Mouse (Mus musculus): ENCODE results near the gene Sertad1. TPM values are rescaled to one million over a fixed set of nuclear protein-coding genes. Genes with fewer than 3 reads are reported as not detected.
A peak's percentile ranks its signal among the peaks of the same experiment; 100 is the strongest.
"Not testable (repeated sequence)": the region's sequence is repeated elsewhere in the genome, so short reads cannot be mapped to it uniquely, and the experiment has no call there.

The Sertad1 gene
- polyA plus RNA-seq, 1 experiment from 2014 or later, result 39.3 TPM

- ATAC-seq (ENCODE audit: insufficient read depth), result peak; percentile 82
- Histone ChIP-seq H3K4me1 (ENCODE audit: insufficient read depth) (peaks cover 6% of the 10 kb centered on the region), H3K4me2 (peak overlapping the region; percentile 55), H3K9me3 (ENCODE audit: low read depth, low read length) (no peaks in the 10 kb centered on the region), H3K27ac (ENCODE audit: low read depth) (peak overlapping the region; percentile 85), H3K27me3 (ENCODE audit: insufficient read depth, low read length) (no peaks in the 10 kb centered on the region), H3K36me3 (ENCODE audit: insufficient read depth) (peaks cover 9% of the 10 kb centered on the region), H3K4me3 (ENCODE audit: low read depth, low read length) (peak overlapping the region; percentile 31), H3K9ac (peak overlapping the region; percentile 49)
- under 1% methylated on average over 32 of the region's 33 CpGs for WGBS
- DNase-seq, result peak; percentile 95
- TF ChIP-seq CTCF (IDR thresholded peaks at IDR 0.05; ENCODE audit: low read depth), result peak; percentile 66
These were observed 4.0 kb downstream of the Sertad1 start for GRCm38 (mm10) chr7:27490543-27491329.

DNA sequence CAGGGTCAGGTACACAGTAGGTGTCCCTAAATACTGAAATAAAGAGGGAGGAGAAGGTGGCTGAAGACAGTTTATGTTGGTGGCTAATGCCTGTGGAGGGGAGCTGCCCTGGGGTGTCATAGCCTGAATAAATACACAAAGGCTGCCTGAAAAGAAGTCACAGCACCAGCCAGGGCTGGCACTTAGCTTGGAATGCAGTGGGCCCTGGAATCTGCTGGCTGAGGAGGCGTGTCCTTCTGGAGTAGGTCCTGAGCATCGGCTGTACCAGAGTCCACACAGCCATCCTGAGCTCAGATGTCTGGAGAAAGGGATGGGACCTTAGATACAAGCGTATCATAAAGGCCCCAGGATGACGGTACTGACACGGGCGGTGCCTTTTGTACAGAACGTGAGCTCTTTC is 5.1 kb downstream of the Sertad1 start:
- H3K9me3 ChIP-seq (ENCODE audit: low read depth, low read length), result no peaks in the 10 kb centered on the region
- no peak overlapping the region for H3K9ac ChIP-seq
- H3K4me1 ChIP-seq (ENCODE audit: insufficient read depth), result peaks cover 6% of the 10 kb centered on the region
- H3K27me3 ChIP-seq (ENCODE audit: insufficient read depth, low read length), result no peaks in the 10 kb centered on the region
- peak overlapping the region; percentile 85 for H3K27ac ChIP-seq (ENCODE audit: low read depth)
- 59% methylated on average over 7 of the region's 7 CpGs for WGBS
- no peak overlapping the region for H3K4me3 ChIP-seq (ENCODE audit: low read depth, low read length)
- DNase-seq, result peak; percentile 63
- no peak for TF ChIP-seq CTCF (IDR thresholded peaks at IDR 0.05; ENCODE audit: low read depth)
- H3K4me2 ChIP-seq, result peak overlapping the region; percentile 55; the same call in 1 of the 2 replicates
- peaks cover 9% of the 10 kb centered on the region for H3K36me3 ChIP-seq (ENCODE audit: insufficient read depth)
- no peak for ATAC-seq (ENCODE audit: insufficient read depth)

- H3K4me1 ChIP-seq (ENCODE audit: insufficient read depth), result peaks cover 6% of the 10 kb centered on the region
- H3K36me3 ChIP-seq (ENCODE audit: insufficient read depth), result peaks cover 9% of the 10 kb centered on the region
- no peak overlapping the region for H3K4me2 ChIP-seq
- H3K4me3 ChIP-seq (ENCODE audit: low read depth, low read length), result no peak overlapping the region
- H3K27ac ChIP-seq (ENCODE audit: low read depth), result no peak overlapping the region
- H3K9me3 ChIP-seq (ENCODE audit: low read depth, low read length), result no peaks in the 10 kb centered on the region
- H3K9ac ChIP-seq, result no peak overlapping the region
- DNase-seq (no peak), ATAC-seq (ENCODE audit: insufficient read depth) (no peak)
- H3K27me3 ChIP-seq (ENCODE audit: insufficient read depth, low read length), result no peaks in the 10 kb centered on the region
- TF ChIP-seq CTCF (IDR thresholded peaks at IDR 0.05; ENCODE audit: low read depth), result no peak
- WGBS, result 51% methylated on average over 3 of the region's 3 CpGs
These were observed 6.3 kb downstream of the Sertad1 start for GRCm38 (mm10) chr7:27493022-27493421.

DNA sequence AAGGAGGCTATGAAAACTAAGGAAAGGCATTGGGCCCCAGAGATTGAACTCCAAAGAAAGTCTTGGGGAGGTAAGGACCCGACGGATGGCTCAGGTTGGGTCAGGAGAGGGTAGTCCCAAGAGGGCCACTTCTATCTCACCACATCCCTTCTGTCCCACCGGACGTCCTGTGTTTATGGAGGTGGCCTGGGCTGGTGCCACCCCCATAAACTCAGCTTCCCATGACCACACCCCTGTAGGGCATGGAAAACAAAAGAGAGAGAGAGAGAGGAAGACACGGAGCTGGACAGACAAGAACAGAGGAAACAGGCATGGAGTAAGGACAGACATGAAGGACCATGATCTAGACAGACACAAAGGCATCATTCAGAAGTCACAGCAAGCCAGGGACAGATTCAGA is 6.7 kb downstream of the Sertad1 start:
- no peak overlapping the region for H3K9ac ChIP-seq
- no peak for TF ChIP-seq CTCF (IDR thresholded peaks at IDR 0.05; ENCODE audit: low read depth)
- DNase-seq, result no peak
- no peak for ATAC-seq (ENCODE audit: insufficient read depth)
- peak overlapping the region; percentile 31; the same call in 1 of the 2 replicates for H3K27ac ChIP-seq (ENCODE audit: low read depth)
- no peaks in the 10 kb centered on the region for H3K27me3 ChIP-seq (ENCODE audit: insufficient read depth, low read length)
- 78% methylated on average over 5 of the region's 5 CpGs for WGBS
- H3K9me3 ChIP-seq (ENCODE audit: low read depth, low read length), result no peaks in the 10 kb centered on the region
- H3K4me2 ChIP-seq, result no peak overlapping the region
- H3K4me1 ChIP-seq (ENCODE audit: insufficient read depth), result peaks cover 3% of the 10 kb centered on the region
- H3K4me3 ChIP-seq (ENCODE audit: low read depth, low read length), result no peak overlapping the region
- H3K36me3 ChIP-seq (ENCODE audit: insufficient read depth), result peaks cover 9% of the 10 kb centered on the region

DNA sequence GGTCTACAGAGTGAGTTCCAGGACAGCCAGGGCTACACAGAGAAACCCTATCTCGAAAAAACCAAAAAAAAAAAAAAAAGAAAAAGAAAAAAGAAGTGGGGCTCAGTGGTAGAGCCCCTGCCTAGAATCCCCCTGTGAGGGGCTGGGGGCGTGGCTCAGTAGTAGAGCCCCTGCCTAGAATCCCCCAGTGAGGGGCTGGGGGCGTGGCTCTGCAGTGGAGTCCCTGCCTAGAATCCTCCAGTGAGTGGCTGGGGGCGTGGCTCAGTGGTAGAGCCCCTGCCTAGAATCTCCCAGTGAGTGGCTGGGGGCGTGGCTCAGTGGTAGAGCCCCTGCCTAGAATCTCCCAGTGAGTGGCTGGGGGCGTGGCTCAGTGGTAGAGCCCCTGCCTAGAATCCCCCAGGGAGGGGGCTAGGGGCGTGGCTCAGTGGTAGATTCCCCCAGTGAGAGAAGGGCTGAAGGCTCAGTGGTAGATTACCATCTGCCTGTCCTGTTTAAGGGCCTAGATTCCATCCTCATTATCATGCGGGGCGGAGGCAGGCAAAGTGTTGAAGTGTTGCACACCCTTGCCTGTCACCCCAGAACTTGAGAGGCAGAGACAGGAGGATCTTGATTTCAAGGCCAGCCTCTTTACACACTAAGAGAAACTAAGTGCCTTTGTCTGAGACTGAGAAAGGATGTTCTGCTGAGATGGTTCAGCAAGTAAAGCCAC is 8.1 kb downstream of the Sertad1 start:
- 90% methylated on average over 9 of the region's 9 CpGs for WGBS

DNA sequence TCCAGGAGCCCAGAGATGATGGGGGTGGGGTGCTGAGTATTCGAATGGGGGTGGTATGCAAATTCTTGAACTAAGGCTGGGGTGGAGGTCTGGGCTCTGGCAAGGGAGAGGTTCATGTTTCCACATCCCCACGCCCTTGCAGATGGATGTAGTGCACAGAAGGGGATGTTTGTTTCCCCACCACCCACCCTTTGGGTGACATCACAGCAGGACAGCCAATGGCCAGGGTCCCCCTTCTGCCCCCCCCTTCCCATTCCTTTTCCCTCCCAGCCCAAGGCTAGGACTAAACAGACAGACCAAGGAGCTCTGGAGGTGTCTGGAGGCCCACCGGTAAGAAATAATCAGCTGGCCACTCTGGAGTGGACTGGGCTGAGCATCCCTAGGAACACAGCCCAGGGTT is 12.3 kb downstream of the Sertad1 start, which contains the start of gene Prx:
Gene Prx, plus strand, starts transcription at position 289 of the 400 bp plus-strand sequence.
- H3K9me3 ChIP-seq (ENCODE audit: low read depth, low read length), result no peaks in the 10 kb centered on the region
- TF ChIP-seq CTCF (IDR thresholded peaks at IDR 0.05; ENCODE audit: low read depth), result no peak
- ATAC-seq (ENCODE audit: insufficient read depth) (peak; percentile 14; the same call in 1 of the 2 replicates), DNase-seq (no peak)
- H3K27me3 ChIP-seq (ENCODE audit: insufficient read depth, low read length), result no peaks in the 10 kb centered on the region
- no peak within 1 kb of the TSS for H3K4me2 ChIP-seq
- H3K36me3 ChIP-seq (ENCODE audit: insufficient read depth), result no peaks in the 10 kb centered on the region
- H3K27ac ChIP-seq (ENCODE audit: low read depth), result no peak within 1 kb of the TSS
- no peak within 1 kb of the TSS for H3K9ac ChIP-seq
- WGBS, result 29% methylated on average over 3 of the region's 3 CpGs
- no peak within 1 kb of the TSS for H3K4me3 ChIP-seq (ENCODE audit: low read depth, low read length)
- H3K4me1 ChIP-seq (ENCODE audit: insufficient read depth), result no peaks in the 10 kb centered on the region; the same call in 1 of the 2 replicates

More for the DNA sequence above, 8.1 kb downstream of the Sertad1 start:
- H3K4me2 ChIP-seq; ATAC-seq (ENCODE audit: insufficient read depth); H3K9ac ChIP-seq; H3K36me3 ChIP-seq (ENCODE audit: insufficient read depth); H3K4me3 ChIP-seq (ENCODE audit: low read depth, low read length); DNase-seq; H3K9me3 ChIP-seq (ENCODE audit: low read depth, low read length); H3K4me1 ChIP-seq (ENCODE audit: insufficient read depth); H3K27ac ChIP-seq (ENCODE audit: low read depth); H3K27me3 ChIP-seq (ENCODE audit: insufficient read depth, low read length): not testable (repeated sequence)

DNA sequence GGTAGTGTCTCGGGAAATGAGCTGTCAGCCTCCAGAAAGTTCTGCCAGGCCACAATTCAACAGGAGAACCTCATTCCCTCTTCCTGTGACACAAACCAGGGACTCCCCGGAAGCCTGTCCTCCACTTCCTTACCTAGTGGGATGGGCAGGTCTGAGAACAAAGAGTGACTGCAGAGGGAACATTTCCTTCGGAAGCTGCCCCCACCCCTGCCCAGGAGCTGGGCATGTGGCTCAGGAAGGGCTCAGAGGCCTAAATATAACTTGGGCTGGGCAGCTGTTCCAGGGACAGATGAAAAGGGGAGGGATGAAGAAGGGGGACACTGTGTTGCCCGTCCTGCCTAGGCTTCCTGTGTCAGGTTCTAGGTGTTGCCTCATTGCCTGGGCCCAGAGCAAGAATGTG is 14.9 kb downstream of the Sertad1 start:
- Histone ChIP-seq H3K4me3 (ENCODE audit: low read depth, low read length) (no peak overlapping the region), H3K9me3 (ENCODE audit: low read depth, low read length) (no peaks in the 10 kb centered on the region), H3K27ac (ENCODE audit: low read depth) (peak overlapping the region; percentile 55; the same call in 1 of the 2 replicates), H3K9ac (no peak overlapping the region), H3K27me3 (ENCODE audit: insufficient read depth, low read length) (no peaks in the 10 kb centered on the region), H3K36me3 (ENCODE audit: insufficient read depth) (no peaks in the 10 kb centered on the region), H3K4me1 (ENCODE audit: insufficient read depth) (peaks cover 4% of the 10 kb centered on the region; the same call in 1 of the 2 replicates), H3K4me2 (no peak overlapping the region)
- 56% methylated on average over 4 of the region's 4 CpGs for WGBS
- TF ChIP-seq CTCF (IDR thresholded peaks at IDR 0.05; ENCODE audit: low read depth), result no peak
- DNase-seq (peak; percentile 18), ATAC-seq (ENCODE audit: insufficient read depth) (no peak)
